Mouse (Mus musculus) embryonic facial prominence, embryonic 13.5 days (tissue): ENCODE data around the gene Wasl. TPM values are rescaled to one million over a fixed set of nuclear protein-coding genes. Genes with fewer than 3 reads are reported as not detected.

Experiments
- ATAC-seq: fragments of 200-750 bp; cut with Nextera tagmentation; 2 replicates; pipeline ENCODE4 v1.8.0; 2017; ENCODE audit warnings: low read depth; ENCODE audit not compliant: insufficient number of reproducible peaks, insufficient read depth, low FRiP score, low TSS enrichment
- H3K27ac ChIP-seq: fragments of 300-500 bp; sonication (generic); 2 replicates; pipeline ENCODE4 v1.5.1; 2015; ENCODE audit warnings: moderate library complexity, mild to moderate bottlenecking, inconsistent platforms
- H3K27me3 ChIP-seq: fragments of 300-500 bp; sonication (generic); 2 replicates; pipeline ENCODE4 v1.6.1; 2015; ENCODE audit warnings: mild to moderate bottlenecking, inconsistent platforms
- H3K36me3 ChIP-seq: fragments of 300-500 bp; sonication (generic); 2 replicates; pipeline ENCODE4 v1.6.1; 2015; ENCODE audit warnings: mild to moderate bottlenecking, inconsistent platforms
- H3K4me1 ChIP-seq: fragments of 300-500 bp; sonication (generic); 2 replicates; pipeline ENCODE4 v1.6.1; 2015; ENCODE audit warnings: inconsistent platforms
- H3K4me2 ChIP-seq: fragments of 300-500 bp; sonication (generic); 2 replicates; pipeline ENCODE4 v1.6.1; 2015; ENCODE audit warnings: moderate library complexity, mild to moderate bottlenecking, inconsistent platforms
- H3K4me3 ChIP-seq: fragments of 300-500 bp; sonication (generic); 2 replicates; pipeline ENCODE4 v1.5.1; 2015; ENCODE audit warnings: mild to moderate bottlenecking, inconsistent platforms
- H3K9ac ChIP-seq: fragments of 300-500 bp; sonication (generic); 2 replicates; pipeline ENCODE4 v1.6.1; 2015; ENCODE audit warnings: mild to moderate bottlenecking, inconsistent platforms
- H3K9me3 ChIP-seq: fragments of 300-500 bp; sonication (generic); 2 replicates; pipeline ENCODE4 v1.6.1; 2016; ENCODE audit warnings: inconsistent platforms
- WGBS: fragments of 180-500 bp; shearing (Covaris S2); methylation state at CpG from one replicate; pipeline ENCODE4 v1.1.7; 2015; ENCODE audit warnings: mixed read lengths; 5-methylcytosine and 5-hydroxymethylcytosine counted together
- polyA plus RNA-seq: library from polyadenylated mRNA; unstranded; fragments of >200 nt; fragmentation: Nextera tagmentation; extraction: Ambion mirVana; gene quantifications from 2 replicates; pipeline ENCODE4 v1.2.1, GENCODE M21; 2015

Gene Wasl
- polyA plus RNA-seq, 1 experiment from 2014 or later = 79.8 TPM

DNA sequence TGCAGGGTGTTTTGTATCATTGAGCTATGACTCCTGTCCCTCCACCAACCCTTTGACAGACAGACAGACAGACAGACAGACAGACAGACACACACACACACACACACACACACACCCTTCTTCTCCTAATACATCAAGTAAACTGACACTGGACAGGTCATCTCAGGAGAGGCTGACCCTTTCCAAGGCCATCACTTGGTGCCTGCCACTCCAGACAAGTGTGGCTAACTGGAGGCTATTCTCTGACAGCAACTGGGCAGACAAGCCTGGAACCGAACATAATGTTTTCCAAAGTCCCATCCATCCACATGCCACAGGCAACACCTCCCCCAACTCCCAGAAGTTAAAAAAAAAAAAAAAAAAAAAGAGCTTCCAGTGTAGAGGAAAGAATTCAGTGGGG lies 63.1 kb downstream of the Wasl start:
- no peak for ATAC-seq
- H3K9me3 ChIP-seq = no peaks in the 10 kb centered on the region
- WGBS = 67% methylated on average over 1 of the region's 1 CpGs

GRCm38 (mm10) chr6:24600726-24601125 lies 64.1 kb downstream of the Wasl start:
- no peaks in the 10 kb centered on the region for H3K9me3 ChIP-seq
- no peaks in the 10 kb centered on the region for H3K36me3 ChIP-seq
- ATAC-seq = no peak
- no peak overlapping the region for H3K9ac ChIP-seq
- no peak overlapping the region for H3K27ac ChIP-seq
- H3K27me3 ChIP-seq = no peaks in the 10 kb centered on the region
- H3K4me2 ChIP-seq = no peak overlapping the region
- WGBS = 83% methylated on average over 4 of the region's 4 CpGs
- no peak overlapping the region for H3K4me3 ChIP-seq
- H3K4me1 ChIP-seq = no peaks in the 10 kb centered on the region

More for the DNA sequence above, 63.1 kb downstream of the Wasl start:
- Histone ChIP-seq H3K4me1 (no peaks in the 10 kb centered on the region), H3K4me3 (no peak overlapping the region), H3K27ac (no peak overlapping the region), H3K4me2 (no peak overlapping the region), H3K9ac (no peak overlapping the region), H3K27me3 (no peaks in the 10 kb centered on the region), H3K36me3 (no peaks in the 10 kb centered on the region)

DNA sequence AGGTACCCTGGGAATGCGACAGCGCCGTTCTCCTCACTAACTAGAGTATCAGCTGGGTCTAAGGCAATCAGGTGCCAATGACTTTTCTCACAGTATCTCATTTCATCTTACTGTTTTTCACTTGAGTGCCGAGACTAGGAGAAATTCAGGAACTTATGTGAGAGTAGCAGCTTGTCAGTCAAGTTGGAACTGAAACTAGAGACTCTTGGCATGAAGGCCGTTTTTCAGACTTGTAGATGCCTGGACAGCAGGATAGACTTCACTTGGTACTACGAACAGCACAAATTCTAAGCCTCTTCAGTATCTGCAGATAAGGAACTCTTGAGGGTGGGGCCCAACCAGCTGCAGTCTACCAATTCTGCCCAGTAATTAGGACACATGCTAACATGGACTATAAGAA lies 64.7 kb downstream of the Wasl start:
- no peak for ATAC-seq
- Histone ChIP-seq H3K9me3 (no peaks in the 10 kb centered on the region), H3K27ac (no peak overlapping the region), H3K27me3 (no peaks in the 10 kb centered on the region), H3K4me2 (no peak overlapping the region), H3K36me3 (no peaks in the 10 kb centered on the region), H3K4me3 (no peak overlapping the region), H3K9ac (no peak overlapping the region), H3K4me1 (no peaks in the 10 kb centered on the region)
- 77% methylated on average over 6 of the region's 6 CpGs for WGBS

- no peak overlapping the region for H3K27ac ChIP-seq
- H3K9ac ChIP-seq = no peak overlapping the region
- 87% methylated on average over 5 of the region's 5 CpGs for WGBS
- no peaks in the 10 kb centered on the region for H3K36me3 ChIP-seq
- H3K4me2 ChIP-seq = no peak overlapping the region
- H3K27me3 ChIP-seq = no peaks in the 10 kb centered on the region
- no peak; the same call in 1 of the 2 replicates for ATAC-seq
- no peak overlapping the region for H3K4me3 ChIP-seq
- H3K4me1 ChIP-seq = no peaks in the 10 kb centered on the region
- no peaks in the 10 kb centered on the region for H3K9me3 ChIP-seq
Observed at GRCm38 (mm10) chr6:24599639-24600038, 65.2 kb downstream of the Wasl start.

- WGBS = 90% methylated on average over 6 of the region's 6 CpGs
- no peak overlapping the region for H3K4me3 ChIP-seq
- no peak for ATAC-seq
- H3K27me3 ChIP-seq = no peaks in the 10 kb centered on the region
- no peak overlapping the region for H3K9ac ChIP-seq
- H3K4me2 ChIP-seq = no peak overlapping the region
- H3K4me1 ChIP-seq = no peaks in the 10 kb centered on the region
- no peaks in the 10 kb centered on the region for H3K9me3 ChIP-seq
- no peak overlapping the region for H3K27ac ChIP-seq
- no peaks in the 10 kb centered on the region for H3K36me3 ChIP-seq
Observed at GRCm38 (mm10) chr6:24599179-24599578, 65.6 kb downstream of the Wasl start.

DNA sequence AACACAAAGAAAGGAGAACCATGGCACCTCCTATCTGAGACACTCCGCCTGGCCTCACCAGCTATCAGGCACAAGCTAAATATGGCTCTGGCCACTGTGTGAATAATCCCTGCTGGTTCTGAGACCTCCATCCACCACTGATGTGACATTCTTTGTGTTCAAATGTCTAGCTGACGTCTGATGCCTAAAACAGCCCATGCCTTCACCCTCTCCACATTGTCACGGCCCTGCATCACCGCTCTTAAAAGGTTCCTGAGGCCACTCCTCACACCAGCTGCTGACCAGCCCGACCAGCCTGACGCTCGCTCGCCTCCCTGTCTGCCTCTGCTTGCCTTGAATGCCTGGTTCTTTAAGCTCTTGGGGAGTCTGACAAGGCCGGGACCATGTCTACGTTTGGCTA lies 67.3 kb downstream of the Wasl start, which contains the start of gene Lmod2:
TSS of gene Lmod2 (plus strand) at position 263 of the 400 bp plus-strand sequence.
- WGBS = 75% methylated on average over 10 of the region's 10 CpGs
- Histone ChIP-seq H3K9ac (no peak within 1 kb of the TSS), H3K27ac (no peak within 1 kb of the TSS), H3K36me3 (no peaks in the 10 kb centered on the region), H3K9me3 (no peaks in the 10 kb centered on the region), H3K27me3 (no peaks in the 10 kb centered on the region), H3K4me3 (no peak within 1 kb of the TSS), H3K4me2 (no peak within 1 kb of the TSS), H3K4me1 (no peaks in the 10 kb centered on the region)
- no peak for ATAC-seq

DNA sequence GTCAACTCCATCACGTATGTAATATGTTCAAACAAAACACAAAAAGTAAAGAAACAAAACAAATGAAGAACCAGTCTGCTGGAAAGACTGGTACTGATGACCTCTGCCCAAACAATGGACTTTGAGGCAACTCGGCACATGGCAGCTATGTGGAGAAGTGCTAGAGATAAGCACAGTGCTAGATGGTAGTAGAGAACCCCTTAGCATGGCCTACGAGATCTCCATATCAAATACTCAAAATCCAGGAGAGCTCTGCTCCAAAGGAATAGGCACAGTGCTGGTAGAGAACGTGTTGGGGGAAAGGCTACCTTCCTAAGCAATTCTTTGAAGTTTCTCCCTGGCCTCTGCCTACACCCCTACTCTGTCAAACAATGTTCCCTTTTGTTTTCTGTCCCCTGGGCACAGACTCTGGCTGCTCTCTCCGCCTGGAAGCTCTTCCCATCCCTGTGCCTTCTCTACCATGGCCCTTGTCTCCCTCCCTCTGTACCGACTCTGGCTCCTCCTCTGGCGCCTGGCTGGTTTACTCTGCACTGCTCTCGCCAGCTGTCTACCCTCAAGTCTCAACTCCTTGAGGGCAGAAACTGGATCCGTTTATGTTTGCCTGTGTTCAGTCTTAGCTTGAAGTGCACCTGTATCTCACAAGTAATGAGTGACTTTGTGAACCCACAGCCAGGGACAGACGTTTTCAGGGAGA lies 73.1 kb downstream of the Wasl start:
- WGBS = 24% methylated on average over 10 of the region's 10 CpGs
- H3K27me3 ChIP-seq = no peaks in the 10 kb centered on the region
- no peak overlapping the region for H3K9ac ChIP-seq
- no peak overlapping the region for H3K4me3 ChIP-seq
- no peaks in the 10 kb centered on the region for H3K9me3 ChIP-seq
- no peak overlapping the region for H3K4me2 ChIP-seq
- no peaks in the 10 kb centered on the region for H3K4me1 ChIP-seq
- no peak for ATAC-seq
- H3K36me3 ChIP-seq = no peaks in the 10 kb centered on the region
- H3K27ac ChIP-seq = no peak overlapping the region

- no peaks in the 10 kb centered on the region for H3K36me3 ChIP-seq
- no peak for ATAC-seq
- no peak overlapping the region for H3K4me3 ChIP-seq
- H3K9ac ChIP-seq = no peak overlapping the region
- H3K27me3 ChIP-seq = no peaks in the 10 kb centered on the region
- 73% methylated on average over 5 of the region's 5 CpGs for WGBS
- no peak overlapping the region for H3K4me2 ChIP-seq
- H3K9me3 ChIP-seq = no peaks in the 10 kb centered on the region
- H3K4me1 ChIP-seq = no peaks in the 10 kb centered on the region
- H3K27ac ChIP-seq = peak overlapping the region; percentile 17; the same call in 1 of the 2 replicates
Observed at GRCm38 (mm10) chr6:24590282-24590681, 74.5 kb downstream of the Wasl start.

DNA sequence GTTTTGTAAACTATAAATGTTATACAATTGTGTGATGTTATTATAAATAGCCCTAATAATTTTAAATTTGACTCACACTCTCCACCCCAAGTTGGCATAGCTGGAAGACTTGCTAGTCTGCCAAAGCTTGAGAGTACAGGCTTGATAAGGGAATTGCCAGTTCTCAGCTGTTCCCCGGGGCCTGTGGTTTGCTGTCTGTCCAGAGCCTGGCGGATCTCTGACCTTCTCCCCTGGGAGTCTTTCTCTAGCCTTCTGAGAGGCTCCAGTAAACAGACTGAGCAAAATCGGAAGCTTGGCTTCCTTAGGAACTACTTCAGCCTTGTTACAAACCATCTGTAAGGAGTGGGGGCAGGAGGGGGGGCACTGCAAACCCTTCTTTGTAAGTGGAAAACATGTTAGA lies 77.9 kb downstream of the Wasl start:
- H3K27me3 ChIP-seq = no peaks in the 10 kb centered on the region
- 27% methylated on average over 3 of the region's 3 CpGs for WGBS
- H3K4me3 ChIP-seq = no peak overlapping the region
- no peaks in the 10 kb centered on the region for H3K36me3 ChIP-seq
- no peak for ATAC-seq
- no peak overlapping the region for H3K9ac ChIP-seq
- no peak overlapping the region for H3K27ac ChIP-seq
- no peak overlapping the region for H3K4me2 ChIP-seq
- no peaks in the 10 kb centered on the region for H3K9me3 ChIP-seq
- no peaks in the 10 kb centered on the region for H3K4me1 ChIP-seq

GRCm38 (mm10) chr6:24585431-24586310 lies 79.1 kb downstream of the Wasl start:
- Histone ChIP-seq H3K27me3 (no peaks in the 10 kb centered on the region), H3K4me1 (no peaks in the 10 kb centered on the region), H3K4me2 (no peak overlapping the region), H3K9me3 (no peaks in the 10 kb centered on the region), H3K36me3 (no peaks in the 10 kb centered on the region), H3K27ac (no peak overlapping the region), H3K9ac (no peak overlapping the region), H3K4me3 (no peak overlapping the region)
- ATAC-seq = no peak
- WGBS = 37% methylated on average over 10 of the region's 10 CpGs

DNA sequence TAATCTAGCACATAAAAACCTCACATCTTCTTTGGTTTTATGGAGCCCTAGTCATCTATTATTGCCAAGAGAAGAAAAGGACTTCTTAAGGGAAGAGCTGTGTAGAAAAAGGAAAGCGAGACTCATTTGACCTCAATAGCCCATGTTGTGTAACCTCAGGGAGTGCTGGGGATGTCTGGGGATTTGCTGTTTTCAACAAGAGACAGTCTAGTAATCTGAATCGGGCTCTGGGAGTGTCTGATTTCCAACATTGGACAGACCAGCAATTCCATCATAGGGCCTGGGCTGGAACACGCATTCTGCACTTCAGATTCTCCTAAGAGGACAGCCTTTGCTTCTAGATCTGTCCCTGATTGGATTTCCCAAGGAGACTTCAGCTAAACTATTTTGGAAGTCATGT lies 81.4 kb downstream of the Wasl start:
- no peak for ATAC-seq
- Histone ChIP-seq H3K4me1 (no peaks in the 10 kb centered on the region), H3K4me2 (no peak overlapping the region), H3K36me3 (no peaks in the 10 kb centered on the region), H3K27ac (no peak overlapping the region), H3K4me3 (no peak overlapping the region), H3K9ac (no peak overlapping the region), H3K27me3 (no peaks in the 10 kb centered on the region), H3K9me3 (no peaks in the 10 kb centered on the region)
- WGBS = 67% methylated on average over 3 of the region's 3 CpGs

- no peaks in the 10 kb centered on the region for H3K36me3 ChIP-seq
- ATAC-seq = no peak
Observed at GRCm38 (mm10) chr6:24573319-24573718, 91.5 kb downstream of the Wasl start.

More at GRCm38 (mm10) chr6:24573319-24573718, 91.5 kb downstream of the Wasl start:
- Histone ChIP-seq H3K9ac (no peak overlapping the region), H3K4me2 (no peak overlapping the region), H3K9me3 (0 out of 2 replicates have a peak, but pooled peaks cover 2% of the 10 kb centered on the region), H3K27ac (no peak overlapping the region), H3K4me1 (no peaks in the 10 kb centered on the region), H3K4me3 (no peak overlapping the region), H3K27me3 (no peaks in the 10 kb centered on the region)
